Mouse (Mus musculus) megakaryocyte, embryonic 14.5 days (primary cell): ENCODE measurements at regions not wholly inside any gene's neighbourhood (a gene's known extent, or its start where the extent isn't known, plus 50 kb on each side); places are given as distances from the start of the nearest gene placed in this dataset.

Experiments
- H3K27me3 ChIP-seq: replicated peaks from 2 replicates; pipeline ENCODE3; 2012; ENCODE audit warnings: inconsistent platforms
- H3K36me3 ChIP-seq: replicated peaks from 2 replicates; pipeline ENCODE3; 2012; ENCODE audit warnings: low read length, inconsistent platforms, mixed read lengths
- H3K4me1 ChIP-seq: 2 replicates; pipeline ENCODE4 v1.6.1; 2012; ENCODE audit warnings: inconsistent platforms
- H3K4me3 ChIP-seq: replicated peaks from 2 replicates; pipeline ENCODE3; 2012; ENCODE audit warnings: moderate library complexity, mild to moderate bottlenecking, inconsistent platforms
- H3K9me3 ChIP-seq: 2 replicates; pipeline ENCODE4 v1.6.1; 2012; ENCODE audit warnings: inconsistent platforms
- FLI1 ChIP-seq: IDR thresholded peaks from 2 replicates; pipeline ENCODE4 v1.6.1; 2012; ENCODE audit warnings: low read length, inconsistent platforms, mixed read lengths
- GATA1 ChIP-seq: IDR thresholded peaks from 3 replicates; pipeline ENCODE4 v1.6.1; 2012; ENCODE audit warnings: mixed read lengths, low read length, inconsistent platforms, borderline replicate concordance

DNA sequence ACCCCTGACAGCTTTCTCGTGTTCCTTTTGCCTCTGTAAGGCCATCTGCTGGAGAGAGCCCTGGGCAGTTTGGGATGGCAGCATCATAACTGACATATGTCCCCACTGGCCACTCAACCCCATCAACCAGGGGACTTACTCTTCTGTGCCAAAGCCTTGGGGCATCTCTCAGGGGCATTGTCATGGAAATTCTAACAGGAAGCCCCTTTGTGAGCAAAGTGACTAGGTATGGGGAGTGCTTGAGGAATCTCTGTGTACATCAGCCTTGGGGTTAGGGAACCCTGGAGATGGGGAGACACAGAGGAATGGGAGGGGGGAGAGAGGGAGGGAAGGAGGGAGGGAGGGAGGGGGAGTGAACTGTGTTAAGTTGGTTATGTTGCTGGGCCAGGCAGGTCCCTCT, 147.2 kb downstream of the Tpra1 start:
- H3K4me1 ChIP-seq: no peaks in the 10 kb centered on the region
- no peak overlapping the region for H3K4me3 ChIP-seq
- peaks cover 15% of the 10 kb centered on the region for H3K9me3 ChIP-seq
- TF ChIP-seq FLI1: no peak
- TF ChIP-seq GATA1: no peak
- H3K27me3 ChIP-seq: peaks cover 37% of the 10 kb centered on the region
- no peaks in the 10 kb centered on the region for H3K36me3 ChIP-seq

DNA sequence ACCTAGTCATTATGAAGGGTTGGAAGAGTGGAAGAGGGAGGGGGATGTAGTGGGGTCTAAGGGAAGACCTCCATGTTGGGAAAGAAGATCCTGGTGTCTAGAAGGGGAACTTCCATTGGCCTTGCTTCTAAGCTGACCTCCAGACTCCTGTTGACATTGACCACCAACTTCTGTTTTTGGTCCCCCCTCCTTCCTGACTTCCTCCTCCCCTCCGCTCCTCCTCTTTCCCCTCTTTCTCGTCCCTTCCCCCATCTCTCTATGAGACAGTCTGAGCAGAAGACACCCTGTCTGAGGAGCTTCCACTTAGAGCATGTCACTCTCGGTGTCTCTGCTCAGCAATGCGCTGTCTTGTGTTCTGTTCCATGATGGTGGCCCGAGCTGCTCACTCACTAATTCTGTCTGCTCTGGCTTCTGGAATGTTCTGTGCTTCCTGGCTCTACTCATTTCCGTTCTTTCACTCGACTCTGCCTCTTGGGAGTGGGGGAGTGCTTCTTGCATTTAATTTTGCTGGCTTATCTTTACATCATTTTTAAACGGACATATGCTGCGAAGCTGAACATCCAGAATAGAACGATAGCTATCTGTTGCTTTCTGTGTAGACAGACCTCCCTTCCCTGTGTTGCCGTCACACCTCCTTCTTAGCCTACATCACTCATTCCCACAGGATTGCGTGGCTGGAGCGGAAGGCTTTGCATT, 148.7 kb downstream of the Tpra1 start:
- no peak overlapping the region for H3K4me3 ChIP-seq
- no peaks in the 10 kb centered on the region for H3K36me3 ChIP-seq
- peaks cover 30% of the 10 kb centered on the region for H3K27me3 ChIP-seq
- no peaks in the 10 kb centered on the region for H3K4me1 ChIP-seq
- TF ChIP-seq GATA1 (no peak), FLI1 (no peak)
- H3K9me3 ChIP-seq: peaks cover 15% of the 10 kb centered on the region

DNA sequence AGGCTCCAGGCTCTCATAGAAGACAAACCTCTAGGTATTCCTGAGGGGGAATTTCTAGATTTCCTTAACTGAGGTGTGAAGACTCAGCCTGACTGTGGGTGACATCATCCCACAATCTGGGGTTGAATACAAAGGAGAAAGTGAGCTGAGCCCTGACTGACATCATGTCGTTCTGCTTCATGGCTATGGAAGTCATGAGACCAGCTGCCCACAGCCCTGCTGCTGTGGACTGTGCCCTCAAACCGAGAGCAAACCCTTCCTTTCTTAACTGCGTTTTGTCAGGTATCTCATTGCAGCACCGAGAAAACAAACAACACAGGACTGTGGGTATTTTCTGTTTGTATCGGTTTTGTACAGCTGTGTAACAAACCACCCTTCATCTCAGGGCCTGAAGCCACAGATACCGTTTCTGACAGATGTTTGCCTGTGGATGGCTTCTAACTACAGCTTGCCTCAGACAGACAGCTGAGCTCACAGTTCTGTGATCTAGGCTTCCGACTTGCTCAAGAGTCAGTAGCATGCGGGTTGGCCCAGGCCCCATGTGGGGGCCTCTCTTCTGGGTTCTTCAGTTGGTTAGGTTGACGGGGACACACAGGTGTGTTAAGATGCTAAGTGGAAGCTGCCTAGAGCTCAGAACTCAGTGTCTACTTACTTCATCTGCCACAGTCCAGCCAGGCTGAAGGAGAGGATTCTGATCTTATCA, 150.9 kb downstream of the Tpra1 start:
- H3K4me3 ChIP-seq: no peak overlapping the region
- H3K9me3 ChIP-seq: no peaks in the 10 kb centered on the region
- H3K4me1 ChIP-seq: no peaks in the 10 kb centered on the region
- no peaks in the 10 kb centered on the region for H3K36me3 ChIP-seq
- peaks cover 20% of the 10 kb centered on the region for H3K27me3 ChIP-seq
- no peak for TF ChIP-seq GATA1

DNA sequence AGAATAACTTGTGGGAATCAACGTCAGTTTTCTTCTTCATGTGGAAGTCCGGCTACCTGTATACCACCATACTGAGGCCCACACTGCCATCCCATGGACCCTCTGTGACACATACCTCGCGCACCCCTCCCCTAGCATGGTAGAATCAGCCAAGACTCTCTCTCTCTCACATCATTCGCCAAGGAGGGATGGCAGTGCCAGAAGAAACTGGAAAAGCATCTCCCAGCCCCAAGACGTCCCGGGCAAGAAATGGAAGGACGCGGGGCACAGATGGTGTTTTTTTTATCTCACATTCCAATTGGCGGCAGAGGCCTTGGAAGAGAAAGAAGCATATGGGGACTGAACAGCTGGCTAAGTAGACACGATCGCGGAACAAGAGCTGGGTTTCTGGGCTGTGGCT, 152.0 kb downstream of the Tpra1 start:
- Histone ChIP-seq H3K4me1 (no peaks in the 10 kb centered on the region), H3K9me3 (no peaks in the 10 kb centered on the region), H3K4me3 (no peak overlapping the region), H3K36me3 (no peaks in the 10 kb centered on the region), H3K27me3 (peaks cover 15% of the 10 kb centered on the region)
- TF ChIP-seq FLI1 (no peak), GATA1 (no peak)

DNA sequence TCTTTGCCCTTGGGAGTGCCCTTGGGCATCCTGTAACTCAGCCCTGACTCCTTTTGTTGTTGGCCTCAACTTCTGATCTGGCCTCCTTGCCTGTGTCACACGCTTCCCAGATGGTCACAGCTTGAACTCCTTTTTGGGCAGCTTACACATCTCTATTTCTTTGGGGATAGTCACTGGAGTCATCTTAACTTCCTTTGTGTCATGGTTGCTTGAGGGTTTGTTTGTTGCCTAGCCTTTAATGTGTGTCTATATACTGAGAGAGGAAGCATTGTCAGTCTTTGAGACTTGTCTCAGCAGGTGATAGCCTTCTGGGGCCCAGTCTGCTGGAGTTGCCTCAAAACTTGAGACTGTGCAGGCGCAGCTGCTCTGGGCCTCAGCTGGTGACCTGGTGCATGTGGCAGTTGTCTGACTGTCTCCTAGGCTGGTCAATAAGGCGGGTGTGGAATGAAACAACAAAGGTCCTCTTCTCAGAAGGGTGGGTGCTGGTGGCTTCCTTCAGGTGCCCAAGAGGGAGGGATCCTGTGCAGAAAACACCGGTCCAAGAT, 157.5 kb downstream of the Tpra1 start:
- Histone ChIP-seq H3K36me3 (no peaks in the 10 kb centered on the region), H3K27me3 (peaks cover 9% of the 10 kb centered on the region), H3K4me3 (no peak overlapping the region), H3K4me1 (no peaks in the 10 kb centered on the region), H3K9me3 (peaks cover 4% of the 10 kb centered on the region)
- TF ChIP-seq FLI1 (no peak), GATA1 (no peak)

DNA sequence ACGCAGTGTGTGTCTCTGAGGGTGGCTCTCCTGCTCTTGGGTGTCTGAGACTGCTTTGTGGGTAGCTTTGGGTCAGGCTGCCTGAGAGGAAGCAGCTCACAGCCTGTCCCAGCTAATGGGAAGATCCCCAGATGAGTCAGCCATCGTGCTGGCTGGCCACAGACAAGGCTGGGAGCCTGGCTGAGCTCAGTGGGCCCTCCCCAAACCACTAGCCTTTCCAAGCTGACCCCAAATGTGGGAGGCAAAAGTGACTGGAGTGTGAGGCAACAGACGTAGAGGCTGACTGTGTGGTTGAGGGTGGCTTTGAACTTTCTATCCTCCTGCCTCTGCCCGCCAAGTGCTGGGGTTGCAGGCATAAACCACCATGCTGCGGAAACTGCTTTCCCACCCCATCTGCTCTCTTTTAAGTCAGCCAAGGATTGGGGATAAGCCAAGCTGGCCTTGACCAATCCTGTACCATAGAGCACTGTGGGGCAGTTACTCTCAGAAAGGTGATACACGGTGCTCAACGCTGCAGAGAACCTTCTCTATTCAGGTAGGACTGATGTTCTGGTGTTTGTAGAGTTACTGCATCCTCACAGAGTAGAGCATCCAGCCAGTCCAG, 163.0 kb downstream of the Tpra1 start:
- TF ChIP-seq FLI1 (no peak), GATA1 (no peak)
- no peak overlapping the region for H3K4me3 ChIP-seq
- peaks cover 5% of the 10 kb centered on the region for H3K27me3 ChIP-seq
- peaks cover 20% of the 10 kb centered on the region for H3K9me3 ChIP-seq
- H3K36me3 ChIP-seq: no peaks in the 10 kb centered on the region
- H3K4me1 ChIP-seq: no peaks in the 10 kb centered on the region

DNA sequence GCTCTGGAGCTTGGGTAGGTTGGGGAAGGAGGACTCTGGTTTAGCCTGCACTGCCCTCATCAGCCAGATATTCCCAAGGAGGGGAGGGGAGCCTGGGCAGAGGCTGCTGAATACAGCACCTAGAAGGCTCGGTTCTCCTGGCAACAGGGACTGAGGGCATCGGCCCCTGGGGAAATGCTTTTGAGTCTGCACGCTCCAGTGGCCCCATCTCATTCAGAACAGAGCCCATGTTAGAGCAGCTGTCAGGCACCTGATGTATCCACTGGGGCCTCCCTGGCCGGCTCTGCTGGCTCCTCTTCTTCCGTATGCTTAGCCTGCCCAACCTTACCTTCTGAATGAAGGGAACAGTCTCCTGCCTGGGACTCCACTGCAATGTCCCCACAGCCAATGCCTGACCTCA, 164.5 kb downstream of the Tpra1 start:
- Histone ChIP-seq H3K36me3 (no peaks in the 10 kb centered on the region), H3K27me3 (peaks cover 5% of the 10 kb centered on the region), H3K4me1 (no peaks in the 10 kb centered on the region), H3K9me3 (peaks cover 16% of the 10 kb centered on the region), H3K4me3 (no peak overlapping the region)
- TF ChIP-seq FLI1: no peak
- TF ChIP-seq GATA1: no peak

DNA sequence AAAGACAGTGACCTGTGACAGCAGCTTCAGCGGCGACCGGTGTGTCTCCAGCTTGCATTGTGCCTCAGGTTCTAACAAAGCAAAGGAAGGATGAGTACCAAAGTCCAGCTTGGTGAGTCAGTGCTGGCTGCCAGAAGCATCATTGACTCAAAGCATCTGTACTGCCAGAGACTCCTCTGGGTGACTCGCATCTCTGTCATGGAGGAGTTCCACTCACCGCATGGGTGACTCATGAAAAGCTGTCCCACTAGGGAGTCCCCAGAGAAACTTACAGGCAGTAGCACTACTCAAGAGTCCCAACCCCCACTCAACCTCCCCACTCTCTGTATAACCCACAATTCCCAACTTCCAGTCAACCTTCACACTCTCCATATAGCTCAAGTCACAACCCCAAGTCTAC, 166.2 kb downstream of the Tpra1 start:
- Histone ChIP-seq H3K27me3 (no peaks in the 10 kb centered on the region), H3K4me1 (no peaks in the 10 kb centered on the region), H3K36me3 (no peaks in the 10 kb centered on the region), H3K4me3 (no peak overlapping the region), H3K9me3 (peaks cover 16% of the 10 kb centered on the region)
- TF ChIP-seq FLI1: no peak

DNA sequence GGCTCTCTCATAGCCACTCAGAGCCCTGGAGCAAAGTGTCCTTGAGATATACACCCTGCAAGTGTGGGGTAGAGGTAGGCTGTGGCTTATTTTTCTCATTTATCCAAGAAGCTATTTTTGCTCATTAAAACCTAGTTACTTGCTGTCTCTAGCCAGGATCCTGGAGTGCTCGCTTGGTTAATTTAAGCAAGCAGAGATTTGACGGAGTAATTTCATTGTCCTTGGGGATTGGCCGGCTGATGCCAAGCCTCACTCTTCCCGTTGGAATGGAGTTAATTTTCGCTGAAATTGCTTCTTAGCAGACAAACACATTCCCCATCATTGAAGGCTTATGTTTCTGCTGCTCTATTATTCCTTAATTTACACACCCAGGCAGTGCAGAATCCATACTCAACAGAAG, 167.1 kb downstream of the Tpra1 start:
- Histone ChIP-seq H3K4me3 (no peak overlapping the region), H3K27me3 (no peaks in the 10 kb centered on the region), H3K9me3 (peaks cover 16% of the 10 kb centered on the region), H3K36me3 (no peaks in the 10 kb centered on the region), H3K4me1 (no peaks in the 10 kb centered on the region)
- TF ChIP-seq GATA1 (no peak), FLI1 (no peak)

DNA sequence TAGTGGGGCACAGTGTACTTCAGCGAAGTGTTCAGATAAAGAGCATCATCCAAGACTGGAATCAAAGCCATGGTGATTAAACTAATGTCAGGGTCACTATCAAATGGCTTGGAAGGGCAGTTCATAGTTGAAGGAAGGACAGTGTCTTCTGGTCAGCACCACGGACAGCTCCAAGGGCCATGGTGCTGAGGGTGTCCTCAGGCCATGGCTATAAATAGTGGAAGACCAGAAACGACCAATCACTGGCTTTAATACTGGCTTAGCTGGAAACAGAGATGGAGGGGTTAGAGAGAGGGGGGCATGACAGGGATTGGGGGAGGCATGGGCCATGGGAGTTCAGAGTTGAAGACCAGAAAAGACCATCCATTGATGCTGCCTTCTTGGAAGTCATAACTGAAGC, 168.0 kb downstream of the Tpra1 start:
- Histone ChIP-seq H3K9me3 (peaks cover 16% of the 10 kb centered on the region), H3K4me3 (no peak overlapping the region), H3K27me3 (no peaks in the 10 kb centered on the region), H3K36me3 (no peaks in the 10 kb centered on the region), H3K4me1 (no peaks in the 10 kb centered on the region)
- TF ChIP-seq FLI1 (no peak), GATA1 (no peak)
